Mouse (Mus musculus) olfactory bulb, adult 2 months (tissue): Measurements from ENCODE around the gene Sbno2.

Experiments used
- CTCF ChIP-seq: fragments of 200-500 bp; IDR thresholded peaks from 2 replicates; pipeline ENCODE4 v1.5.1; 2012; ENCODE audit warnings: low read depth, mild to moderate bottlenecking, low read length, moderate library complexity; ENCODE audit not compliant: insufficient read depth
- POLR2A ChIP-seq: fragments of 200-500 bp; IDR thresholded peaks from 2 replicates; pipeline ENCODE4 v1.6.1; 2012; ENCODE audit warnings: mild to moderate bottlenecking, low read depth, low read length, moderate library complexity; ENCODE audit not compliant: insufficient read depth

DNA sequence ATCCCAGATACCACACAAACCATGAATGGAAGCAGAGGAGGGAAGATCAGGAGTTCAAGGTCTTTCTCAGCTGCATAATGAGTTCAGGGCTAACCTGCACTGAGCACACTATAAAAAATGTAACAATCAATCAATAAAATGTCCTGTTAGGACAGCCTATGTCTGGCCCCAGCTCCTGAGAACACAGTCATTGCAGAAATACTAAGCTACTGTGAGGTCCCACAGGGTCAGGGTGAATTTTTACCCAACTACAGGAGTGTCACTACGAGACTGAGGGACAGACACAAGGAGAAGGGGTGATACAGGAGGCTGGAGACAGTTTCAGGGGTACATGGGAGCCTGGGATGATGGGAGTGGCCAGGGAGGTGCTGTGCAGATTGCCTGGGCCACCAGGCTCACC is 27.0 kb downstream of the Sbno2 start:
- TF ChIP-seq POLR2A (no peak), CTCF (no peak)
